Mouse (Mus musculus) heart, postnatal 0 days (tissue): ENCODE results near the gene Adipoq. TPM values are rescaled to one million over a fixed set of nuclear protein-coding genes. Genes with fewer than 3 reads are reported as not detected.

Source experiments
- ATAC-seq: fragments of 200-750 bp; cut with Nextera tagmentation; 2 replicates; pipeline ENCODE4 v1.8.0; 2017; ENCODE audit warnings: low read depth, moderate number of reproducible peaks, moderate library complexity; ENCODE audit not compliant: insufficient read depth
- DNase-seq: peaks from one replicate; pipeline ENCODE4 v3.0.0-alpha.2; 2016; ENCODE audit warnings: low spot score
- H3K27ac ChIP-seq: fragments of 300-500 bp; sonication (generic); 2 replicates; pipeline ENCODE4 v1.5.1; 2014; ENCODE audit warnings: low read depth, mild to moderate bottlenecking
- H3K27me3 ChIP-seq: fragments of 300-500 bp; sonication (generic); 2 replicates; pipeline ENCODE4 v1.6.1; 2014; ENCODE audit warnings: low read length, mixed read lengths; ENCODE audit not compliant: control insufficient read depth, insufficient read depth
- H3K36me3 ChIP-seq: fragments of 300-500 bp; sonication (generic); replicated peaks from 2 replicates; pipeline ENCODE4 v1.6.1; 2014; ENCODE audit warnings: low read length, mixed read lengths; ENCODE audit not compliant: control insufficient read depth, insufficient read depth
- H3K4me1 ChIP-seq: fragments of 300-500 bp; sonication (generic); 2 replicates; pipeline ENCODE4 v1.6.1; 2014; ENCODE audit warnings: antibody characterized with exemption; ENCODE audit not compliant: control insufficient read depth, insufficient read depth
- H3K4me2 ChIP-seq: fragments of 300-500 bp; sonication (generic); 2 replicates; pipeline ENCODE4 v1.6.1; 2014; ENCODE audit warnings: low read depth, mild to moderate bottlenecking, low read length, moderate library complexity
- H3K4me3 ChIP-seq: fragments of 300-500 bp; sonication (generic); 2 replicates; pipeline ENCODE4 v1.5.1; 2014; ENCODE audit warnings: low read depth, low read length
- H3K9ac ChIP-seq: fragments of 300-500 bp; sonication (generic); replicated peaks from 2 replicates; pipeline ENCODE4 v1.6.1; 2014; ENCODE audit warnings: low read depth, low read length, mixed read lengths
- H3K9me3 ChIP-seq: fragments of 300-500 bp; sonication (generic); replicated peaks from 2 replicates; pipeline ENCODE4 v1.6.1; 2016; ENCODE audit warnings: low read length; ENCODE audit not compliant: control insufficient read depth
- CTCF ChIP-seq: IDR thresholded peaks from 2 replicates; pipeline ENCODE4 v1.5.1; 2016; ENCODE audit warnings: antibody characterized with exemption, control low read depth, low read depth
- EP300 ChIP-seq: IDR thresholded peaks from 2 replicates; pipeline ENCODE4 v1.6.1; 2016; ENCODE audit warnings: antibody characterized with exemption, low read depth
- whole genome bisulfite sequencing: fragments of 180-500 bp; shearing (Covaris S2); extraction: QIAGEN DNeasy Blood & Tissue Kit; methylation state at CpG from one replicate; pipeline ENCODE4 v1.1.7; 2014; 5-methylcytosine and 5-hydroxymethylcytosine counted together
- polyA plus RNA-seq: library from polyadenylated mRNA; unstranded; fragments of >200 nt; fragmentation: Nextera tagmentation; extraction: Ambion mirVana; gene quantifications from 2 replicates; pipeline ENCODE4 v1.2.1, GENCODE M21; 2015
- total RNA-seq: library from RNA; depleted of rRNA; stranded (reverse); fragments of >200 nt; gene quantifications from 2 replicates; pipeline ENCODE4 v1.2.3, GENCODE M21; 2014; ENCODE audit warnings: low replicate concordance

The Adipoq gene
- total and polyA plus RNA-seq, 2 experiments from 2014 or later: 0.20 TPM; not detected in 1

GRCm38 (mm10) chr16:23100613-23101012 lies 45.7 kb upstream of the Adipoq start:
- ATAC-seq: no peak
- Histone ChIP-seq H3K36me3 (no peaks in the 10 kb centered on the region), H3K4me3 (peak overlapping the region; percentile 35), H3K4me2 (peak overlapping the region; percentile 65), H3K27me3 (no peaks in the 10 kb centered on the region), H3K4me1 (peaks cover 18% of the 10 kb centered on the region), H3K27ac (no peak overlapping the region), H3K9ac (peak overlapping the region; percentile 52), H3K9me3 (no peaks in the 10 kb centered on the region)
- 13% methylated on average over 10 of the region's 10 CpGs for WGBS
- no peak for TF ChIP-seq CTCF
- no peak for TF ChIP-seq EP300
- DNase-seq: no peak

GRCm38 (mm10) chr16:23102340-23103037 lies 43.8 kb upstream of the Adipoq start:
- ATAC-seq (no peak), DNase-seq (no peak)
- WGBS: 7% methylated on average over 15 of the region's 15 CpGs
- TF ChIP-seq EP300: no peak
- H3K4me2 ChIP-seq: peak overlapping the region; percentile 63
- peak overlapping the region; percentile 54 for H3K9ac ChIP-seq
- H3K4me1 ChIP-seq: peaks cover 25% of the 10 kb centered on the region
- peak overlapping the region; percentile 50 for H3K27ac ChIP-seq
- H3K9me3 ChIP-seq: no peaks in the 10 kb centered on the region
- no peaks in the 10 kb centered on the region for H3K27me3 ChIP-seq
- no peaks in the 10 kb centered on the region for H3K36me3 ChIP-seq
- peak overlapping the region; percentile 45 for H3K4me3 ChIP-seq

- H3K9ac ChIP-seq: peak overlapping the region; percentile 54
- H3K27ac ChIP-seq: peak overlapping the region; percentile 50
- no peak for DNase-seq
- peak overlapping the region; percentile 63 for H3K4me2 ChIP-seq
- 29% methylated on average over 17 of the region's 17 CpGs for WGBS
- H3K9me3 ChIP-seq: no peaks in the 10 kb centered on the region
- ATAC-seq: no peak
- no peak for TF ChIP-seq CTCF
- no peak for TF ChIP-seq EP300
- no peaks in the 10 kb centered on the region for H3K27me3 ChIP-seq
- H3K4me1 ChIP-seq: peaks cover 25% of the 10 kb centered on the region
- H3K36me3 ChIP-seq: no peaks in the 10 kb centered on the region
- H3K4me3 ChIP-seq: peak overlapping the region; percentile 45
These were observed 43.1 kb upstream of the Adipoq start for GRCm38 (mm10) chr16:23103038-23103745.

- DNase-seq (no peak), ATAC-seq (no peak)
- no peak for TF ChIP-seq CTCF
- no peak for TF ChIP-seq EP300
- no peak overlapping the region for H3K4me3 ChIP-seq
- no peaks in the 10 kb centered on the region for H3K9me3 ChIP-seq
- no peaks in the 10 kb centered on the region for H3K27me3 ChIP-seq
- H3K9ac ChIP-seq: no peak overlapping the region
- H3K4me1 ChIP-seq: peaks cover 25% of the 10 kb centered on the region
- H3K27ac ChIP-seq: no peak overlapping the region
- H3K36me3 ChIP-seq: peaks cover 3% of the 10 kb centered on the region; the same call in 1 of the 2 replicates
- H3K4me2 ChIP-seq: no peak overlapping the region
- WGBS: 77% methylated on average over 2 of the region's 2 CpGs
These were observed 42.5 kb upstream of the Adipoq start for GRCm38 (mm10) chr16:23103841-23104240.

- DNase-seq (no peak), ATAC-seq (no peak)
- no peak overlapping the region for H3K4me2 ChIP-seq
- WGBS: 76% methylated on average over 7 of the region's 7 CpGs
- H3K36me3 ChIP-seq: peaks cover 25% of the 10 kb centered on the region
- TF ChIP-seq CTCF (no peak), EP300 (no peak)
- H3K27ac ChIP-seq: no peak overlapping the region
- no peaks in the 10 kb centered on the region for H3K27me3 ChIP-seq
- no peak overlapping the region for H3K9ac ChIP-seq
- H3K4me3 ChIP-seq: no peak overlapping the region
- no peaks in the 10 kb centered on the region for H3K9me3 ChIP-seq
- peaks cover 25% of the 10 kb centered on the region for H3K4me1 ChIP-seq
These were observed 40.2 kb upstream of the Adipoq start for GRCm38 (mm10) chr16:23106121-23106520.
